21 mouse cellular contexts compared by ENCODE assay signal in genomic region chr2:158181932-158182331, GRCm38 (mm10). TPM values are rescaled to one million over a fixed set of nuclear protein-coding genes. Genes with fewer than 3 reads are reported as not detected.
DNase-seq lines count a peak whose midpoint lies in the region; ATAC-seq and TF ChIP-seq lines count a peak whose summit lies in the region.
"Had no signal": no experiment of that assay in that cellular context is flagged by ENCODE, and none has a peak within 500 bp of the region (broad histone marks: within the 10 kb centered on the region; RNA-seq: fewer than 3 reads in every experiment).

No protein-coding gene starts in this region.

- no peak overlapping the region for H3K9ac ChIP-seq in hindbrain, embryonic 11.5 days (ENCODE audit: low read depth, low read length)
- H3K9ac ChIP-seq in forebrain, embryonic 14.5 days (ENCODE audit: low read length), result no peak overlapping the region; the same call in 1 of the 2 replicates
- H3K9ac ChIP-seq in hindbrain, embryonic 16.5 days (ENCODE audit: low read depth, low read length), result 0 out of 2 replicates have a peak overlapping the region, but pooled peaks have one; percentile 8
- H3K9ac ChIP-seq: limb, embryonic 15.5 days had no signal

- TF ChIP-seq POLR2A in small intestine, adult 2 months (IDR thresholded peaks at IDR 0.05; ENCODE audit: low read depth, low read length), result no peak

- no peak for TF ChIP-seq CTCF in small intestine, adult 2 months (IDR thresholded peaks at IDR 0.05; ENCODE audit: extremely low read depth, insufficient read length, insufficient replicate concordance, low read depth, low read length)

- H3K27ac ChIP-seq in hindbrain, embryonic 11.5 days (ENCODE audit: low read depth, low read length), result 0 out of 2 replicates have a peak overlapping the region, but pooled peaks have one; percentile 39
- no peak overlapping the region for H3K27ac ChIP-seq in hindbrain, embryonic 10.5 days
- peak overlapping the region; percentile 58; the same call in 1 of the 2 replicates for H3K27ac ChIP-seq in forebrain, embryonic 14.5 days (ENCODE audit: low read depth, low read length)
- peak overlapping the region; percentile 82 for H3K27ac ChIP-seq in hindbrain, embryonic 16.5 days (ENCODE audit: low read depth, low read length)
- H3K27ac ChIP-seq in small intestine, adult 2 months (ENCODE audit: insufficient read depth, low read depth, low read length), result peak overlapping the region; percentile 19
- H3K27ac ChIP-seq: limb, embryonic 15.5 days had no signal

- peak; percentile 25; the same call in 1 of the 2 replicates for ATAC-seq in hindbrain, embryonic 11.5 days (ENCODE audit: low FRiP score)
- 0 out of 2 replicates have a peak, but pooled peaks have one; percentile 27 for ATAC-seq in forebrain, embryonic 14.5 days
- ATAC-seq in hindbrain, embryonic 16.5 days, result peak; percentile 43
- ATAC-seq: activated CD4-positive, CD25-positive, alpha-beta regulatory T cell, adult 4 months; inflammation-experienced regulatory T-cells, adult 6 months had no signal

- H3K4me1 ChIP-seq in hindbrain, embryonic 11.5 days (replicated peaks; ENCODE audit: control insufficient read depth, insufficient read depth, low read length), result 0 out of 2 replicates have a peak, but pooled peaks cover 6% of the 10 kb centered on the region
- peaks cover 31% of the 10 kb centered on the region for H3K4me1 ChIP-seq in hindbrain, embryonic 10.5 days (replicated peaks)
- H3K4me1 ChIP-seq in forebrain, embryonic 14.5 days (ENCODE audit: control insufficient read depth, insufficient read depth, low read length), result peaks cover 28% of the 10 kb centered on the region
- peaks cover 20% of the 10 kb centered on the region for H3K4me1 ChIP-seq in hindbrain, embryonic 16.5 days (ENCODE audit: control insufficient read depth, insufficient read depth, low read depth, low read length)
- peaks cover 31% of the 10 kb centered on the region for H3K4me1 ChIP-seq in small intestine, adult 2 months (ENCODE audit: control insufficient read depth, insufficient read depth, insufficient read length, low read length)

- 59% methylated on average over 6 of the region's 6 CpGs for WGBS in hindbrain, embryonic 11.5 days
- WGBS in hindbrain, embryonic 10.5 days, result 69% methylated on average over 6 of the region's 6 CpGs
- WGBS in forebrain, embryonic 14.5 days, result 17% methylated on average over 6 of the region's 6 CpGs
- WGBS in hindbrain, embryonic 16.5 days, result 32% methylated on average over 6 of the region's 6 CpGs
- WGBS in small intestine, adult 2 months, result 60% methylated on average over 6 of the region's 6 CpGs

- H3K4me3 ChIP-seq in hindbrain, embryonic 11.5 days (ENCODE audit: low read depth, low read length), result no peak overlapping the region
- no peak overlapping the region for H3K4me3 ChIP-seq in hindbrain, embryonic 10.5 days
- H3K4me3 ChIP-seq in forebrain, embryonic 14.5 days (ENCODE audit: low read depth, low read length), result no peak overlapping the region
- H3K4me3 ChIP-seq in hindbrain, embryonic 16.5 days (ENCODE audit: low read length), result no peak overlapping the region
- H3K4me3 ChIP-seq in small intestine, adult 2 months (ENCODE audit: low read depth, low read length), result peak overlapping the region; percentile 20; the same call in 1 of the 2 replicates
- H3K4me3 ChIP-seq: limb, embryonic 15.5 days; myocyte had no signal

- no peak for DNase-seq in hindbrain, embryonic 11.5 days (ENCODE audit: low spot score)
- no peak for DNase-seq in hindbrain, embryonic 10.5 days (ENCODE audit: low spot score)
- peak; percentile 74 for DNase-seq in forebrain, embryonic 14.5 days (ENCODE audit: low spot score)
- no peak for DNase-seq in cerebellum, postnatal 4 days (ENCODE audit: low spot score in 2 of 2)
- no peak for DNase-seq in thymus, postnatal 10 days (ENCODE audit: low spot score in 2 of 2)
- DNase-seq: adrenal gland, postnatal 14 days; B cell, adult 2 months; cerebellum, postnatal 10 days; gastrocnemius, postnatal 10 days; heart, adult 18-20 months; kidney, adult 9 months; kidney, postnatal 36 days; lung, postnatal 10 days; right cerebral cortex, postnatal 14 days; thymus, postnatal 36 days had no signal

- no peaks in the 10 kb centered on the region for H3K27me3 ChIP-seq in hindbrain, embryonic 11.5 days (ENCODE audit: control insufficient read depth, insufficient read depth, low read length)
- peaks cover 6% of the 10 kb centered on the region; the same call in 1 of the 2 replicates for H3K27me3 ChIP-seq in hindbrain, embryonic 10.5 days (ENCODE audit: insufficient read depth, poor library complexity, severe bottlenecking)
- no peaks in the 10 kb centered on the region for H3K27me3 ChIP-seq in forebrain, embryonic 14.5 days (replicated peaks; ENCODE audit: control insufficient read depth, insufficient read depth, low read length)
- no peaks in the 10 kb centered on the region for H3K27me3 ChIP-seq in hindbrain, embryonic 16.5 days (replicated peaks; ENCODE audit: control insufficient read depth, insufficient read depth, low read length)
- no peaks in the 10 kb centered on the region for H3K27me3 ChIP-seq in small intestine, adult 2 months (ENCODE audit: control insufficient read depth, insufficient read depth, low read length)
- H3K27me3 ChIP-seq: limb, embryonic 15.5 days had no signal

- no peak overlapping the region for H3K4me2 ChIP-seq in hindbrain, embryonic 11.5 days (replicated peaks; ENCODE audit: low read depth, low read length)
- H3K4me2 ChIP-seq in forebrain, embryonic 14.5 days (ENCODE audit: low read length), result no peak overlapping the region
- no peak overlapping the region for H3K4me2 ChIP-seq in hindbrain, embryonic 16.5 days (ENCODE audit: low read length)
- H3K4me2 ChIP-seq: limb, embryonic 15.5 days had no signal

- H3K36me3 ChIP-seq in hindbrain, embryonic 11.5 days (ENCODE audit: control insufficient read depth, insufficient read depth, low read length), result no peaks in the 10 kb centered on the region
- H3K36me3 ChIP-seq in hindbrain, embryonic 10.5 days, result no peaks in the 10 kb centered on the region
- H3K36me3 ChIP-seq in forebrain, embryonic 14.5 days (ENCODE audit: control insufficient read depth, insufficient read depth, low read length), result no peaks in the 10 kb centered on the region
- H3K36me3 ChIP-seq in hindbrain, embryonic 16.5 days (ENCODE audit: control insufficient read depth, insufficient read depth, low read length), result no peaks in the 10 kb centered on the region
- no peaks in the 10 kb centered on the region for H3K36me3 ChIP-seq in small intestine, adult 2 months (ENCODE audit: control insufficient read depth, insufficient read depth, low read length)
- H3K36me3 ChIP-seq: limb, embryonic 15.5 days had no signal

- no peaks in the 10 kb centered on the region for H3K9me3 ChIP-seq in hindbrain, embryonic 11.5 days (ENCODE audit: control insufficient read depth, low read length)
- no peaks in the 10 kb centered on the region for H3K9me3 ChIP-seq in hindbrain, embryonic 10.5 days
- H3K9me3 ChIP-seq in forebrain, embryonic 14.5 days (replicated peaks; ENCODE audit: control insufficient read depth, low read length), result no peaks in the 10 kb centered on the region
- H3K9me3 ChIP-seq in hindbrain, embryonic 16.5 days (ENCODE audit: control insufficient read depth, low read length), result no peaks in the 10 kb centered on the region
- H3K9me3 ChIP-seq: limb, embryonic 15.5 days had no signal

RNA-seq across cellular contexts. Expression of gene Tgm2, which starts 35.7 kb away (rescaled TPM):
- polyA plus RNA-seq in hindbrain, embryonic 11.5 days (2014; fragmentation: Nextera tagmentation; extraction: Ambion mirVana), result 4.2 and 4.3 TPM in 2 replicates
- 7.5 and 10.2 TPM in 2 replicates for polyA plus RNA-seq in hindbrain, embryonic 10.5 days (2016; fragmentation: Nextera tagmentation; extraction: Ambion mirVana)
- 5.0 and 7.0 TPM in 2 replicates for polyA plus RNA-seq in forebrain, embryonic 14.5 days (2014; fragmentation: Nextera tagmentation; extraction: Ambion mirVana)
- 7.9 and 11.4 TPM in 2 replicates for polyA plus RNA-seq in hindbrain, embryonic 16.5 days (2015; fragmentation: Nextera tagmentation; extraction: Ambion mirVana)
- 89.6 and 93.0 TPM in 2 replicates for polyA plus RNA-seq in small intestine, adult 2 months (2012; rRNA removed)

RNA-seq across cellular contexts. Expression of gene D630003M21Rik, which starts 47.1 kb away (rescaled TPM):
- 1.9 and 2.3 TPM in 2 replicates for polyA plus RNA-seq in hindbrain, embryonic 11.5 days (2014; fragmentation: Nextera tagmentation; extraction: Ambion mirVana)
- polyA plus RNA-seq in hindbrain, embryonic 10.5 days (2016; fragmentation: Nextera tagmentation; extraction: Ambion mirVana), result 3.7 and 4.9 TPM in 2 replicates
- 1.5 and 2.2 TPM in 2 replicates for polyA plus RNA-seq in forebrain, embryonic 14.5 days (2014; fragmentation: Nextera tagmentation; extraction: Ambion mirVana)
- 1.9 and 2.1 TPM in 2 replicates for polyA plus RNA-seq in hindbrain, embryonic 16.5 days (2015; fragmentation: Nextera tagmentation; extraction: Ambion mirVana)
- 1.1 and 1.7 TPM in 2 replicates for polyA plus RNA-seq in small intestine, adult 2 months (2012; rRNA removed)
- polyA plus RNA-seq: activated CD4-positive, CD25-positive, alpha-beta regulatory T cell, adult 4 months; inflammation-experienced regulatory T-cells, adult 6 months had no signal
